Mouse (Mus musculus) stomach, postnatal 0 days (tissue): ENCODE measurements at regions not wholly inside any gene's neighbourhood (a gene's known extent, or its start where the extent isn't known, plus 50 kb on each side); places are given as distances from the start of the nearest gene placed in this dataset.

Experiments
- CTCF ChIP-seq: IDR thresholded peaks from 2 replicates; pipeline ENCODE4 v1.5.1; 2016; ENCODE audit warnings: antibody characterized with exemption, low read depth, mild to moderate bottlenecking, moderate library complexity
- EP300 ChIP-seq: optimal IDR thresholded peaks from 2 replicates; pipeline ENCODE3; 2016; ENCODE audit warnings: antibody characterized with exemption

GRCm38 (mm10) chr2:30688402-30688801 lies 93.6 kb downstream of the Cstad start:
- TF ChIP-seq CTCF (no peak), EP300 (no peak)
